Mouse (Mus musculus): ENCODE results near the gene Tubgcp6. TPM values are rescaled to one million over a fixed set of nuclear protein-coding genes. Genes with fewer than 3 reads are reported as not detected.

Tubgcp6 gene
- polyA plus RNA-seq, 1 experiment from 2014 or later: 9.1 TPM

GRCm38 (mm10) chr15:89059161-89059931, 63.6 kb downstream of the Tubgcp6 start, which contains the start of gene Panx2:
TSS of gene Panx2 (plus strand) at chr15:89059734.
- H3K36me3 ChIP-seq (ENCODE audit: control insufficient read depth, insufficient read depth): 0 out of 2 replicates have a peak, but pooled peaks cover 2% of the 10 kb centered on the region

GRCm38 (mm10) chr15:89058736-89059135, 64.2 kb downstream of the Tubgcp6 start:
- 26% methylated on average over 6 of the region's 6 CpGs for WGBS
- no peak for ATAC-seq (replicated peaks; ENCODE audit: extremely low read depth, insufficient read depth, low FRiP score)
- H3K27ac ChIP-seq (ENCODE audit: low read length): no peak overlapping the region

More at GRCm38 (mm10) chr15:89059161-89059931, 63.6 kb downstream of the Tubgcp6 start, which contains the start of gene Panx2:
- peak within 1 kb of the TSS; percentile 78 for H3K9ac ChIP-seq (ENCODE audit: low read length)
- under 1% methylated on average over 36 of the region's 57 CpGs for WGBS
- no peak within 1 kb of the TSS; the same call in 1 of the 2 replicates for H3K27ac ChIP-seq (ENCODE audit: low read length)
- H3K4me1 ChIP-seq (ENCODE audit: control insufficient read depth, insufficient read depth, low read length): 0 out of 2 replicates have a peak, but pooled peaks cover 7% of the 10 kb centered on the region
- H3K9me3 ChIP-seq (replicated peaks; ENCODE audit: control insufficient read depth, low read length): no peaks in the 10 kb centered on the region
- peak within 1 kb of the TSS; percentile 68 for H3K4me3 ChIP-seq (ENCODE audit: low read length)
- peak within 1 kb of the TSS; percentile 87 for H3K4me2 ChIP-seq (ENCODE audit: low read depth, low read length)
- peaks cover 26% of the 10 kb centered on the region for H3K27me3 ChIP-seq (ENCODE audit: control insufficient read depth, insufficient read depth, low read length)
- 0 out of 2 replicates have a peak, but pooled peaks have one; percentile 30 for ATAC-seq (replicated peaks; ENCODE audit: extremely low read depth, insufficient read depth, low FRiP score)

GRCm38 (mm10) chr15:89054666-89055065, 68.2 kb downstream of the Tubgcp6 start:
- H3K27ac ChIP-seq (ENCODE audit: low read length): no peak overlapping the region
- peaks cover 12% of the 10 kb centered on the region for H3K27me3 ChIP-seq (ENCODE audit: control insufficient read depth, insufficient read depth, low read length)
- no peak overlapping the region for H3K4me2 ChIP-seq (ENCODE audit: low read depth, low read length)
- no peak overlapping the region for H3K9ac ChIP-seq (ENCODE audit: low read length)
- H3K9me3 ChIP-seq (replicated peaks; ENCODE audit: control insufficient read depth, low read length): no peaks in the 10 kb centered on the region
- 0 out of 2 replicates have a peak, but pooled peaks cover 7% of the 10 kb centered on the region for H3K4me1 ChIP-seq (ENCODE audit: control insufficient read depth, insufficient read depth, low read length)
- H3K36me3 ChIP-seq (ENCODE audit: control insufficient read depth, insufficient read depth): peaks cover 5% of the 10 kb centered on the region; the same call in 1 of the 2 replicates
- no peak for ATAC-seq (replicated peaks; ENCODE audit: extremely low read depth, insufficient read depth, low FRiP score)
- H3K4me3 ChIP-seq (ENCODE audit: low read length): no peak overlapping the region
- WGBS: 90% methylated on average over 7 of the region's 7 CpGs

More at GRCm38 (mm10) chr15:89058736-89059135, 64.2 kb downstream of the Tubgcp6 start:
- peak overlapping the region; percentile 68; the same call in 1 of the 2 replicates for H3K4me3 ChIP-seq (ENCODE audit: low read length)
- no peaks in the 10 kb centered on the region for H3K9me3 ChIP-seq (replicated peaks; ENCODE audit: control insufficient read depth, low read length)
- peak overlapping the region; percentile 78; the same call in 1 of the 2 replicates for H3K9ac ChIP-seq (ENCODE audit: low read length)
- peak overlapping the region; percentile 87 for H3K4me2 ChIP-seq (ENCODE audit: low read depth, low read length)
- H3K27me3 ChIP-seq (ENCODE audit: control insufficient read depth, insufficient read depth, low read length): peaks cover 26% of the 10 kb centered on the region
- 0 out of 2 replicates have a peak, but pooled peaks cover 2% of the 10 kb centered on the region for H3K36me3 ChIP-seq (ENCODE audit: control insufficient read depth, insufficient read depth)
- H3K4me1 ChIP-seq (ENCODE audit: control insufficient read depth, insufficient read depth, low read length): 0 out of 2 replicates have a peak, but pooled peaks cover 7% of the 10 kb centered on the region

Small RNA genes lying within 50 kb of the gene (microRNA-seq; reads per million reads assigned to microRNA genes)
- gene Mir7118: not detected

Other genes with a start within 250 kb of the Tubgcp6 start
- not detected in 2 replicates for gene Ttll8, start 168.7 kb downstream of the Tubgcp6 start, polyA plus RNA-seq (2015; fragmentation: Nextera tagmentation; extraction: Ambion mirVana)
- 0.05 and 0.24 TPM in 2 replicates for gene Mlc1, start 144.1 kb downstream of the Tubgcp6 start, polyA plus RNA-seq (2015; fragmentation: Nextera tagmentation; extraction: Ambion mirVana)
- gene Mov10l1, start 140.2 kb downstream of the Tubgcp6 start, polyA plus RNA-seq (2015; fragmentation: Nextera tagmentation; extraction: Ambion mirVana): 77.6 and 85.3 TPM in 2 replicates
- 1.3 and 1.4 TPM in 2 replicates for gene Panx2, start 63.4 kb downstream of the Tubgcp6 start, polyA plus RNA-seq (2015; fragmentation: Nextera tagmentation; extraction: Ambion mirVana)
- gene Trabd, start 48.0 kb downstream of the Tubgcp6 start, polyA plus RNA-seq (2015; fragmentation: Nextera tagmentation; extraction: Ambion mirVana): 54.0 and 55.9 TPM in 2 replicates
- gene Selenoo, start 34.0 kb downstream of the Tubgcp6 start, polyA plus RNA-seq (2015; fragmentation: Nextera tagmentation; extraction: Ambion mirVana): 11.0 and 14.0 TPM in 2 replicates
- gene Hdac10, start 5.6 kb upstream of the Tubgcp6 start, polyA plus RNA-seq (2015; fragmentation: Nextera tagmentation; extraction: Ambion mirVana): 16.4 and 19.7 TPM in 2 replicates
- 17.7 and 18.4 TPM in 2 replicates for gene Mapk12, start 17.6 kb upstream of the Tubgcp6 start, polyA plus RNA-seq (2015; fragmentation: Nextera tagmentation; extraction: Ambion mirVana)
- gene Mapk11, start 26.5 kb upstream of the Tubgcp6 start, polyA plus RNA-seq (2015; fragmentation: Nextera tagmentation; extraction: Ambion mirVana): 3.6 and 4.1 TPM in 2 replicates
- gene Plxnb2, start 57.7 kb upstream of the Tubgcp6 start, polyA plus RNA-seq (2015; fragmentation: Nextera tagmentation; extraction: Ambion mirVana): 91.8 and 104 TPM in 2 replicates
- gene Dennd6b, start 73.4 kb upstream of the Tubgcp6 start, polyA plus RNA-seq (2015; fragmentation: Nextera tagmentation; extraction: Ambion mirVana): 18.9 and 19.0 TPM in 2 replicates
- gene Ppp6r2, start 88.4 kb upstream of the Tubgcp6 start, polyA plus RNA-seq (2015; fragmentation: Nextera tagmentation; extraction: Ambion mirVana): 18.2 and 21.3 TPM in 2 replicates
- 43.0 and 43.6 TPM in 2 replicates for gene Sbf1, start 192.2 kb upstream of the Tubgcp6 start, polyA plus RNA-seq (2015; fragmentation: Nextera tagmentation; extraction: Ambion mirVana)
- gene Adm2, start 199.6 kb upstream of the Tubgcp6 start, polyA plus RNA-seq (2015; fragmentation: Nextera tagmentation; extraction: Ambion mirVana): 0.19 and 0.42 TPM in 2 replicates
- not detected in 2 replicates for gene Miox, start 211.3 kb upstream of the Tubgcp6 start, polyA plus RNA-seq (2015; fragmentation: Nextera tagmentation; extraction: Ambion mirVana)
- gene Lmf2, start 232.5 kb upstream of the Tubgcp6 start, polyA plus RNA-seq (2015; fragmentation: Nextera tagmentation; extraction: Ambion mirVana): 54.5 and 56.5 TPM in 2 replicates
- gene Ncaph2, start 232.6 kb upstream of the Tubgcp6 start, polyA plus RNA-seq (2015; fragmentation: Nextera tagmentation; extraction: Ambion mirVana): 101 and 108 TPM in 2 replicates